Mouse (Mus musculus) lung, postnatal 0 days (tissue): ENCODE measurements around the gene Plaur.

Source experiments
- CTCF ChIP-seq: IDR thresholded peaks from 2 replicates; pipeline ENCODE4 v1.5.1; 2016; ENCODE audit warnings: antibody characterized with exemption, mild to moderate bottlenecking
- EP300 ChIP-seq: IDR thresholded peaks from 2 replicates; pipeline ENCODE4 v1.6.1; 2016; ENCODE audit warnings: antibody characterized with exemption, mild to moderate bottlenecking, control low read depth

- TF ChIP-seq CTCF (no peak), EP300 (no peak)
These were observed 18.7 kb downstream of the Plaur start for GRCm38 (mm10) chr7:24480986-24481473.
